Mouse (Mus musculus) heart, embryonic 11.5 days (tissue): ENCODE data around the gene Dync2h1. TPM values are rescaled to one million over a fixed set of nuclear protein-coding genes. Genes with fewer than 3 reads are reported as not detected.

Experiments used
- ATAC-seq: fragments of 200-750 bp; cut with Nextera tagmentation; replicated peaks from 2 replicates; pipeline ENCODE4 v1.8.0; 2017; ENCODE audit warnings: moderate library complexity; ENCODE audit not compliant: insufficient number of reproducible peaks, low FRiP score, low TSS enrichment
- H3K27ac ChIP-seq: fragments of 300-500 bp; sonication (generic); 2 replicates; pipeline ENCODE4 v1.5.1; 2014; ENCODE audit warnings: mild to moderate bottlenecking, low read depth, low read length
- H3K27me3 ChIP-seq: fragments of 300-500 bp; sonication (generic); 2 replicates; pipeline ENCODE4 v1.6.1; 2014; ENCODE audit warnings: mild to moderate bottlenecking, low read length, mixed read lengths; ENCODE audit not compliant: control insufficient read depth, insufficient read depth
- H3K36me3 ChIP-seq: fragments of 300-500 bp; sonication (generic); 2 replicates; pipeline ENCODE4 v1.6.1; 2014; ENCODE audit warnings: mild to moderate bottlenecking, low read length, moderate library complexity, mixed read lengths; ENCODE audit not compliant: control insufficient read depth, insufficient read depth
- H3K4me1 ChIP-seq: fragments of 300-500 bp; sonication (generic); 2 replicates; pipeline ENCODE4 v1.6.1; 2014; ENCODE audit warnings: low read length; ENCODE audit not compliant: control insufficient read depth, insufficient read depth
- H3K4me2 ChIP-seq: fragments of 300-500 bp; sonication (generic); 2 replicates; pipeline ENCODE4 v1.6.1; 2014; ENCODE audit warnings: mild to moderate bottlenecking, moderate library complexity
- H3K4me3 ChIP-seq: fragments of 300-500 bp; sonication (generic); 2 replicates; pipeline ENCODE4 v1.5.1; 2014; ENCODE audit warnings: low read depth, low read length
- H3K9ac ChIP-seq: fragments of 300-500 bp; sonication (generic); 2 replicates; pipeline ENCODE4 v1.6.1; 2014; ENCODE audit warnings: mild to moderate bottlenecking, low read depth, low read length, moderate library complexity
- H3K9me3 ChIP-seq: fragments of 300-500 bp; sonication (generic); replicated peaks from 2 replicates; pipeline ENCODE4 v1.6.1; 2016; ENCODE audit warnings: low read length; ENCODE audit not compliant: control insufficient read depth
- WGBS: fragments of 180-500 bp; shearing (Covaris S2); extraction: QIAGEN DNeasy Blood & Tissue Kit; methylation state at CpG from one replicate; pipeline ENCODE4 v1.1.7; 2014; ENCODE audit not compliant: insufficient replicate concordance; 5-methylcytosine and 5-hydroxymethylcytosine counted together
- polyA plus RNA-seq: library from polyadenylated mRNA; unstranded; fragments of >200 nt; fragmentation: Nextera tagmentation; extraction: Ambion mirVana; gene quantifications from 2 replicates; pipeline ENCODE4 v1.2.1, GENCODE M21; 2014

Gene Dync2h1
- polyA plus RNA-seq, 1 experiment from 2014 or later, result 7.5 TPM

DNA sequence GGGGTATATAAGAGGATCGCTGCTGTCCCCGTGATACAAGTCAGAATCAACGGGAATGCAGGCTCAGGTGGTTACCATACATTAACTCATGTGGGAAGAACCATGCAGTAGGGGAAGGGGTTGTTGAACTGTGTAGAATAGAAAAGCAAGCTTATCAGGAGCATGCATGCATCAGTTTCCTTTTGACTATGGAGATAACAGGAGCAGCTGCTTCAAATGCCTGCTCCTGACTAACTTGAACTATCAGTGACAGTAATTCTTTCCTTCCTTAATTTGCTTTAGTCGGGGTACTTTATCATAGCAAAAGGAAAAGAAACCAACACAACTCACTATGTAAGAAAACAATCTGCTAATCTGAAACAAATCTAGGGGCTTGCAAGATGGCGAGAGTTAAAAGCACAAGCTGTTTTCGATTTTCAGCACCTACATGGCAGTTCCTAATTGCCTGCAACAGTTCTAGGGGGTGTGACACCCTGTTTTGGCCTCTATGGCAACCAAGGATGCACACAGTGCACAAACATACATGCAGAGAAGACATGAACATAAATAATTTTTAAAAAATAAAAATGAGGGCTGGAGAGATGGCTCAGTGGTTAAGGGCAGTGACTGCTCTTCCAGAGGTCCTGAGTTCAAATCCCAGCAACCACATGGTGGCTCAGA, 16.8 kb downstream of the Dync2h1 start:
- no peaks in the 10 kb centered on the region for H3K36me3 ChIP-seq
- ATAC-seq, result no peak
- no peak overlapping the region for H3K4me3 ChIP-seq
- 71% methylated on average over 6 of the region's 6 CpGs for WGBS
- H3K27ac ChIP-seq, result no peak overlapping the region
- H3K9ac ChIP-seq, result no peak overlapping the region
- no peaks in the 10 kb centered on the region for H3K4me1 ChIP-seq
- no peaks in the 10 kb centered on the region for H3K9me3 ChIP-seq
- H3K4me2 ChIP-seq, result no peak overlapping the region
- H3K27me3 ChIP-seq, result no peaks in the 10 kb centered on the region

DNA sequence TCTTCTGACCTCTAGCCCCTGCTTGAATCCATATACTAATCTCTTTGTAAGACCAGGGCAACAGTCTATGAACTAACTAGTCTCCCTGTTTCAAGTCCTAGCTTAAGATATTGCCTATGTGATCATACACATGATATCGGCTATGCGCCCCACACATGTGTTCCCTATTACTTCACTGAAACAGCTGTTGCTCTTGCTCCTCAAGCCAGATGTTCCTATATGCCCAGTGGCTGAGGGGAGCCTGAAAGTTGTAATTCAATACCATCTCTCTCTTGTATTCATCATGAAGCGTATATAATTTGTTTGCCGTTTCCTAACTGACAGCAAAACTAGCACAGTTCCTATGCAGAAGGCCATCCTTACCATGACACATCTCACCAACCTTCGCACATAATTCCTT, 23.6 kb downstream of the Dync2h1 start:
- no peak for ATAC-seq
- no peaks in the 10 kb centered on the region for H3K27me3 ChIP-seq
- no peak overlapping the region for H3K4me3 ChIP-seq
- no peaks in the 10 kb centered on the region for H3K4me1 ChIP-seq
- no peak overlapping the region for H3K4me2 ChIP-seq
- no peaks in the 10 kb centered on the region for H3K9me3 ChIP-seq
- H3K36me3 ChIP-seq, result no peaks in the 10 kb centered on the region
- no peak overlapping the region for H3K27ac ChIP-seq
- WGBS, result 88% methylated on average over 5 of the region's 5 CpGs
- no peak overlapping the region for H3K9ac ChIP-seq

DNA sequence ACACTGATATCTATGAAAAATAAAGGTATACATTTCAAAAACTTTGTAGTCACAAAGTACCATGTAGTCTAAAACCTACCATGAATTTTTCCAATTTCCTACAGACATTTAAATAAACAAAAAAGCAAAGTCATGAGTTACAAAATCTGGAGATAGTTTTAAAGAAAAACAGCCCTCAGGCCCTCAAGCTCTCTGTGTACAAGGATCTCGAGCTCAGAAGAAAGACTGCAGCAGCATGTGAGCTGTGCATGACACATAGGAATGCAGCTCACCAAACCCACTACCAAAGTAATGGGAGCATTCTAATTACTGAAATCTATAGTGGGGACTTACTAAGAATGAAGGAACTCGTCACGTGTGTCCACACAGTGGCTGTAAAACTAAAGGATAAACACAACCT, 24.5 kb downstream of the Dync2h1 start:
- Histone ChIP-seq H3K9ac (no peak overlapping the region), H3K27ac (no peak overlapping the region), H3K36me3 (no peaks in the 10 kb centered on the region), H3K27me3 (no peaks in the 10 kb centered on the region), H3K9me3 (no peaks in the 10 kb centered on the region), H3K4me3 (no peak overlapping the region), H3K4me1 (no peaks in the 10 kb centered on the region), H3K4me2 (no peak overlapping the region)
- WGBS, result 71% methylated on average over 3 of the region's 3 CpGs
- no peak for ATAC-seq

DNA sequence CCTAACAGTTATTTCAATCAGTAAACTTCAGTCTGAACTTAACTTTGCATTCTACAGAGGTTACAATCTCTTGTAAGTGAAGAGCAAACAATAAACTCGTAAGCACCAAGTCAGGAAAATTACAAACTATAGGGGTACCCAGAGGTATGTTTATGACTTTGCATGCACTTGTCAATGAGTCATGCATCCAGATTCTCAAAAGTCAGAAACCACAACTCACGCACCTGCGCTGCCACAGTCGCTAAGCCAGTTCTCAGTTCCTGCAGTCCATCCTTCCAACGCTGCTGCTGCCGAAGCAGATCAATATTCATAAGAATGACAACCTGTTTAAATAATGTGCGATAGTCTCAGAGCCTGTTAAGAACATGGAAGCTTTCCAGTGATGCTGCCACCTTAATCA, 25.6 kb downstream of the Dync2h1 start:
- H3K4me2 ChIP-seq, result no peak overlapping the region
- no peaks in the 10 kb centered on the region for H3K27me3 ChIP-seq
- H3K4me3 ChIP-seq, result no peak overlapping the region
- H3K4me1 ChIP-seq, result no peaks in the 10 kb centered on the region
- H3K36me3 ChIP-seq, result no peaks in the 10 kb centered on the region
- WGBS, result 87% methylated on average over 7 of the region's 7 CpGs
- no peaks in the 10 kb centered on the region for H3K9me3 ChIP-seq
- no peak overlapping the region for H3K9ac ChIP-seq
- no peak for ATAC-seq
- H3K27ac ChIP-seq, result no peak overlapping the region

DNA sequence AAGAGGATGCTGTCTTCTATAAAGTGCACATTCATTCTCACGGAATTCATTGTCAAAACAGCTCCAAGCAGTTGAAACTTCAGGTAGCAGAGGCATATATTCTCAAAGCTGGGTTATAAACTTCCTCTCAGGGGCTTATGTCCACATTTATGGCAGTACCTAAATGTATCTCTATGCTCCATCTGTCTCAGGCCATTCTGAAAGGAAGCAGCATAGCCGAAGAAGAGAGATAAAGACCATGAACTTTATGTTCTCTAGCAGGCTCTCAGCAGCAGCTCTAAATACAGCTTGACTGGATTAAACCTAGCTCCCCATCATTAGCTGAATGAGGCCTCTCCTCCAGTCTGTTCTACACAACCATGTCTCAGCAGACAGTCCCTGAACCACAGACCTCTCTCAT, 29.9 kb downstream of the Dync2h1 start:
- Histone ChIP-seq H3K9me3 (no peaks in the 10 kb centered on the region), H3K27ac (no peak overlapping the region), H3K27me3 (no peaks in the 10 kb centered on the region), H3K4me3 (no peak overlapping the region), H3K4me2 (no peak overlapping the region), H3K36me3 (no peaks in the 10 kb centered on the region), H3K9ac (no peak overlapping the region), H3K4me1 (no peaks in the 10 kb centered on the region)
- WGBS, result 78% methylated on average over 2 of the region's 2 CpGs
- no peak for ATAC-seq

DNA sequence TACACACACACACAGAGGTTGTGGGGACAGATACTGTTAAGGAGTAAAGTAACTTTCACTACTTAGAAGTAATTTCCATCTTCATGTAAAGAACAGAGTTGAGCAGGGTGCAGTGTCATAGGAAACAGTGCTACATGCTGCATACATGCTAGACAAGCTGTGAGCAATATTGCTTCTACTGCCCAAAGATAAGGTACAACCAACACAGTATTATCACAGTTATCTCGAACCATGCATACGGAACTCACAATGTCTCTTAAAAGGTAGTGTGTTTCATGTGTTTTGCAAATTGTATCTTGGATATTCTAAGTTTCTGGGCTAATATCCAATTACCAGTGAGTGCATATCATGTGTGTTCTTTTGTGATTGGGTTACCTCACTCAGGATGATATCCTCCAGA, 61.4 kb downstream of the Dync2h1 start:
- no peak for ATAC-seq
- Histone ChIP-seq H3K4me1 (no peaks in the 10 kb centered on the region), H3K36me3 (no peaks in the 10 kb centered on the region), H3K4me3 (no peak overlapping the region), H3K4me2 (no peak overlapping the region), H3K9ac (no peak overlapping the region), H3K27ac (no peak overlapping the region), H3K9me3 (no peaks in the 10 kb centered on the region), H3K27me3 (no peaks in the 10 kb centered on the region)
- 89% methylated on average over 2 of the region's 2 CpGs for WGBS

DNA sequence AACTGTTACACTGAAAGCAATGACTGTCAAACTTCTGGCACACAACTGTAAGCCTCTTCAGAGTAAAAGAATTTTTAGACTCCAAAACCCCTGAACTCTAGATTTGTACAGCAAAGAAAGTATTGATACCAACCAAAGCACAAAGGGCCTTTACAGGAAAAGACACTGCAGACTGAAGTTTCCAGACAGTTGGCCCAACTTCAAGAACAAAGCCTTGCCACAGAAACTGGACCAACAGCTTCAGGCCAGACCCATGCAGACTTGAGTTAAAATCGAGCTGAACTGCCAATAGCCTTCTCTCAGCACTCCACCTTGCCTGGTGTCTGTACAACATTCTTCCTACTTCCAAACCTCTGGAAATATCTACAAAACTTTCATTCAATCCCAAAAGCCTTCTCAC, 74.1 kb downstream of the Dync2h1 start:
- 66% methylated on average over 1 of the region's 1 CpGs for WGBS
- H3K27me3 ChIP-seq, result no peaks in the 10 kb centered on the region

DNA sequence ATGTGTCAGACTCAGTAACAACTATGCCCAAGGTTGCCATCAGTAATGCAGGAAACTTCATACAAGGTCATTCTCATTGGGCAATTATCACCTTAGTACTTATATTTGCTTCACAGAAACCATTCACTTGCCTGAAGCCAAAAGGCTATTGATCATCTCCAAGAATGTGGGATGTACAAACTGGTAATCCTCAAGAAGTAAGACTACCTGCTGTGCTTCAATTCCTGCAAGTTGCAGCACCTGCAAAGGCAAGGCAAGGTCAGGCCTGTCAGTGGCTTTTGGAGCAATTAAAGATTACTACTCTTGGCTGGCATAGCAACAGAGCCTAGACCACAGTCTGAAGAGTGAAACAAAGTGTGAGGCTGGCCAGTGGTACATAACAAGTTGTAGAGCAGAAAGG, 82.9 kb downstream of the Dync2h1 start:
- ATAC-seq, result no peak
- no peak overlapping the region for H3K9ac ChIP-seq
- H3K4me2 ChIP-seq, result no peak overlapping the region
- no peak overlapping the region for H3K27ac ChIP-seq
- no peaks in the 10 kb centered on the region for H3K4me1 ChIP-seq
- no peaks in the 10 kb centered on the region; the same call in 1 of the 2 replicates for H3K36me3 ChIP-seq
- H3K9me3 ChIP-seq, result no peaks in the 10 kb centered on the region
- no peaks in the 10 kb centered on the region for H3K27me3 ChIP-seq
- H3K4me3 ChIP-seq, result no peak overlapping the region

More for the DNA sequence above, 74.1 kb downstream of the Dync2h1 start:
- H3K9me3 ChIP-seq, result no peaks in the 10 kb centered on the region
- no peak overlapping the region for H3K27ac ChIP-seq
- no peak overlapping the region for H3K9ac ChIP-seq
- no peak for ATAC-seq
- no peak overlapping the region for H3K4me3 ChIP-seq
- no peak overlapping the region for H3K4me2 ChIP-seq
- no peaks in the 10 kb centered on the region for H3K36me3 ChIP-seq
- H3K4me1 ChIP-seq, result no peaks in the 10 kb centered on the region

DNA sequence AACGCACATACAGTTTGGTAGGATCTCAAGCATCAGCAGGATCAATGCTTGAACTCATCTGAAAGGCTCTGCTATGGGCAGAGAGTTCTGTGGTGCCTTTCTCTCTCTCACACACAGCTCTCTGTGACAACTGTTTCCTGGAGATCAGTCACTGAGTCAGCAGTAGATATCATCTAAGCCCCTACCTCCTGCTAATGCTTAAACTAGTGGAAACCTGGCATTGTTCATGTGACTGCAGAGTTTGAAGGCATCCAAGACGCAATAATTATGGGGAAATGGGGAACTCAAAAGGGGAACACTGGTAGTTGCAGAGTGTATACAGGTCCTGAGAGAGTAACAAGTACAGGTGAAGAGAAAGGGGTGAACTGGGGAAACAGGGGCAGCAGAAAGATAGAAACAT, 109.6 kb downstream of the Dync2h1 start:
- H3K9me3 ChIP-seq, result no peaks in the 10 kb centered on the region
- H3K4me1 ChIP-seq, result no peaks in the 10 kb centered on the region
- H3K4me3 ChIP-seq, result no peak overlapping the region
- ATAC-seq, result no peak
- no peak overlapping the region for H3K27ac ChIP-seq
- H3K27me3 ChIP-seq, result no peaks in the 10 kb centered on the region
- no peak overlapping the region for H3K9ac ChIP-seq
- WGBS, result 81% methylated on average over 2 of the region's 2 CpGs
- no peak overlapping the region for H3K4me2 ChIP-seq
- no peaks in the 10 kb centered on the region; the same call in 1 of the 2 replicates for H3K36me3 ChIP-seq
